Mouse (Mus musculus) granulocyte monocyte progenitor cell, adult 5-6 weeks (primary cell): ENCODE data around the gene Rasgrp2. TPM values are rescaled to one million over a fixed set of nuclear protein-coding genes. Genes with fewer than 3 reads are reported as not detected.

Experiments
- ATAC-seq: replicated peaks from 2 replicates; pipeline ENCODE4 v1.8.0; 2016; ENCODE audit warnings: mild to moderate bottlenecking, moderate TSS enrichment, inconsistent platforms; ENCODE audit not compliant: poor library complexity, severe bottlenecking
- total RNA-seq, 2 experiments: library from RNA; stranded (forward) in 1 of 2; stranded (reverse) in 1 of 2; fragments of 200-712, 200-1000 nt in 1 of 2; fragments of >200 nt in 1 of 2; fragmentation: Nextera tagmentation in 1 of 2; gene quantifications; 2 replicates each; pipeline ENCODE4 v1.2.3; 2014 to 2017

Rasgrp2 gene
- total RNA-seq (2014; fragmentation: Nextera tagmentation) (279 and 345 TPM in 2 replicates), total RNA-seq (2017) (308 and 310 TPM in 2 replicates)

DNA sequence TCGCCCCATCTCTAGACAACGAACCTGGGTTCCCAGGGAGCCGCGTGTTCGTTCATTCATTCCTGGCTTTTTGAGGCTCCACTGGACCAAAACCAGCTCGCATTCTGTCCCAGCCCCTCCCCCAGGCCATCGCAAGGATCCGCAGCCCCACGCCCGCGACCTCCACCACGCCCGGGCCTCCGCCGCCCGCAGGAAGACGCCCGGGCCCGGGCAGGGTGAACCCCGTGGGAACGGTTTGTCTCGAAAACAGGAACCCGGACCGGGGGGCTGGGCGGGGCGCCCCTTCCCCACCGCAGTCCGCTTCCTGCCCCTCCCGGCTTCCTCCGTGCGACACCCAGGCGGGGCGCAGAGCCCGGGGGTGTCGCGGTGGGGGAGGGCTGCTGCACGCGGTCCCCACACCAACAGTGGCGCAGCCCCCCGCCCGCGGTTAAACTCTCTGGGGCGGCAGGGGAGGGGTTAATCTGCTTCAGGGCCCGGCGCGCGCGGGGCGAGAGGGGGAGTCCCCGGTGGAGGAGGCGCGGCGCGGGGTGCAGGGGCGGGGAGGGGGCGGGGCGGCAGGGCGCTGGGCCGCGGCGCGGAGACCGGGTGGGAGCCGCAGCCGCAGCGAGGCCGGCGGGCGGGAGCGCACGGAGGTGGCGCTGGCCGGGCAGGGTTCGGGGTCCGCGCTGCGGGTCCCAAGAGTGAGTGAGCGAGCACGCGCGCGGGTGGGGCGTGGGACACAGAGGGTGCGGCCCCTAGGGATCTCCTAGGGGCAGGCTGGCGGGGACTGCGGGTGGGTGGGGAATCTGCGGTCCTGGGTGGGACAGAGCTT is at the start of gene Rasgrp2:
Gene Rasgrp2, plus strand, starts transcription at position 56 of the 811 bp plus-strand sequence.
- ATAC-seq = peak; percentile 40

DNA sequence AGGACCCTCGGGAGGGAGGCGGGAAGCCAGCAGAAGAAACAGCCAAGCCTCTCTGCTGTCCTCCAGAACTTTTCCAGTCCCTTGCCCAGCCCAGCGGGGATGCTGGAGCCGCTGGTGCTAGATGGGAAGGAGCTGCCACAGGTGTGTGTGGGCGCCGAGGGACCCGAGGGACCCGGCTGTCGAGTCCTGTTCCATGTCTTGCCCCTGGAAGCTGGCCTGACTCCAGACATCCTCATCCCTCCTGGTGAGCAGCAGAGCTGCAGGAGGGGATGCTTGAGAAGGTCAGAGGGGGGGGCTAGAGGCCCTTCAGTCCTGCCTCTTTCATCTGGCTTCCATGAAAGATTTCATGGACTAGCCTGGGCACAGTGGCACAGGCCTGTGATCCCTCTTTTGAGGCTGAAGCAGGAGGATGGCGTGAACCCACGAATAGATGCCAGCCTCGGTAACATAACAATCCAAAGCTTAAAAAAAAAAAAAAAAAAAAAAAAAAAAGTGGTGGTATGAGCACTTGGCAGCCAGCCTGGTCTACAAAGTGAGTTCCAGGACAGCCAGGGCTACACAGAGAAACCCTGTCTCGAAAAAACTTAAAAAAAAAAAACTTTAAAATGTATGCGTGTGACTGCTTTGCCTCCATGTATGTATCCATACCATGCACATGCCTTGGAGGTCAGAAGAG is 47.6 kb upstream of the Rasgrp2 start:
- ATAC-seq = no peak

- ATAC-seq = peak; percentile 53
Measured at GRCm38 (mm10) chr19:6352107-6352505, 47.0 kb upstream of the Rasgrp2 start.

GRCm38 (mm10) chr19:6354030-6354429 is 45.1 kb upstream of the Rasgrp2 start:
- ATAC-seq = no peak

GRCm38 (mm10) chr19:6361291-6361690 is 37.8 kb upstream of the Rasgrp2 start:
- ATAC-seq = no peak

DNA sequence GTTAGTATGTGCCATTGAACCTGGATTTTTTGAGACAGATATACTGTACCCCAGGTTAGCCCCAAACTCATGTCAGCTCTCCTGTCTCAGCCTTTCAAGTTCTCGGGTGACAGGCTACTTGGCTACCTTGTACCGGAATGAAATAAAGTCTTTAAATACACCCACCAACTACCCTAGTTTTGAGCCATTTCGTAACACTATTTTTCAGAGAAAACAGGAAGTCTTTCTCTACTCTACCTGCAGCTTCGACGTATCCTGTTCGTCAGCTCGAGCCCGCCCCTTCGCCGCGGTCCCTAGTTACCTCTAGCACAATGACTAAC is 36.1 kb upstream of the Rasgrp2 start:
- ATAC-seq = no peak

DNA sequence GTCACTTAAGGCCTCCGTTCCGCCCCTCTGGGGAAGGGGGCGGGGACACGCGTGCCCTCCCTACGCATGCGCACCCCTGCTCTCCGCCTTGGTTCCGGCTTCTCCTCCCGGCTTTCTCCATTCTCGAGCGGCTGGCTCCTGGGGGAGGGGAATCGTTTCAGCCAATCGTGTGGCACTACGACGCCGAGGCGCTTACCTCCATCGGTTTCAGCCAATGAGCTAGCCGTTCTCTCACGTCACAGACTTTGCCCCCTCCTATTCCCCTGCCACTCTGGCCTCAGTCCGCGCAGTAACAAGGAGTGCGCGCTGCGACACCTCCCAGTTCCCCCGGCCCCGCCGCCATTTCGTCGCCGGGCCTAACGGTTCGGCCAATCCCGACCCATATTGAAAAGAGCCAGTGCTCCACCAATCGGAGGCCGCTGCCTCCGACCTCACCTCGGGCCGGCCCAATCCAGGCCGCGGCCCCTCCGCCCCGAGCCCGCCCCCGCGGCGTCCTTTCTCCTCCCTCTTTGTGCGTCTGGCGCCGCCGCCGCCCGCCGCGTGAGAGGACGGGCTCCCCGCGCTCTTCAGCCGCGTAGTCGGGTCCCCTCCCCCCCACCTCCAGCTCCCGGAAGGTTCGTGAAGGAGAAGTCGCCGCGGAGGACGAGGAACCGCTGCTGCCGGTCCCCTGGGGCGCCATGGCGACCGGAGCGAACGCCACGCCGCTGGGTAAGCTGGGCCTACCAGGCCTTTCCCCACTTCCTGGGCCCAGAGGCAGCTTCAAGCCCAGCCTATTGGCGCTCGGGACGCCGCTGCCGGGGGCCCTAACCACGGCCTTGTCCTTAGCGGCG is 35.5 kb upstream of the Rasgrp2 start, which contains the start of gene Sf1:
Gene Sf1, plus strand, starts transcription at position 280 of the 830 bp plus-strand sequence.
- ATAC-seq = peak; percentile 84

DNA sequence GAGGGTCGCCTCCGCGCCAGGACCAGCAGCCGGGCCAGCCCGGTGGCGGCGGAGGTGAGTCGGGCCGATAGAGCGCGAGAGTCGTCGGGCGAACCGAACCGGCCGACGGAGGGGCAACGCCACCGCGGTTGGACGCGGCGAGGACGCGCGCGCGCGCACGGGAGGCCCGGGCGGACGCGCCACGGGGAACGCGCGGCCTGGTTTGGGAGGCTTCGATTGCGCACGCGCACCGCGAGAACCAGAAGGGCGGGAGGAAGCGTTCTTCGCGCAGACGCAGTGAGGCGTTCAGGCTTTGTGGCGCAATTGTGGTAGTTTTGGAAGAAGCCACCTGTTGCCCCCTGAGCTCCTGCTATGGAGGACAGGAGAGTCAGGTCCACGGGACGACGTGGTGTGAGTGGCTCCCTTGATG is 34.8 kb upstream of the Rasgrp2 start:
- peak; percentile 26 for ATAC-seq

DNA sequence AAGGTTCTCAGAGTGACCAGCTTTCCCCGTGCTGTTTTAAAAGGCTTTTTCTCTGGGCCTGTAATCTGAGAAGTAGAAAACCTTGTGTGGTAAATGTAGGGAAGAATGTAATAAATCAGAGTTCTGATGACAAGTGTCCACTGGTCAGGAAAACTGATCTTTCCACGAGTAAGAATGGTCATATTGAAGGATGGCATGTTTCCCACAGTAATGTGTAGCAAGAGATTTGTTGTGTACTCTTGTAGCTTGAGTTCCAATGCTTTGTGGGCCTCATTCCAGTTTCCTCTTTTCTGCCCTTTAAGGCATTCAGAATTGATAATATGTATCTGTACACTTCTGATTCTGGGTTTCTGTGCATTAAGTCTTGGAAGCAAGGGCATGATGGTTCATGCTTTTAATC is 34.3 kb upstream of the Rasgrp2 start:
- no peak for ATAC-seq

DNA sequence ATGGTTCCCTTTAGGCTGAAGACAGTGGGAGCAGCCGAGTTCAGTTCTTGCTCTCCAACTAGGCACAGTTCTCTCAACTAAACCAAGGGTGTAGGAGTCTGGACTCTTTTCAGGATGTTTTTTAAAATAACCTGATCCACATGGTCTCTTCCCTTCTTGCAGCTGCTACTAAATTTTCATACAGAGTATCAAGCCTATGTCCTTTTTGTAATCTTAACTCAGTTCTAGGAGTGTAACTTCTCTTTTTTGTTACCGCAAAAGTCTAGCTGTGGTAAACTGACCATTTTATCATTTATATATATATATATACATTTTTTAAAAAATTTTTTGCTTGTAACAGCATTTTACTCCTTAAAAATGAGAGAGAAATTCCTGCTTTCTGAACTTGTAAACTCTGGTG is 29.0 kb upstream of the Rasgrp2 start:
- ATAC-seq = no peak

DNA sequence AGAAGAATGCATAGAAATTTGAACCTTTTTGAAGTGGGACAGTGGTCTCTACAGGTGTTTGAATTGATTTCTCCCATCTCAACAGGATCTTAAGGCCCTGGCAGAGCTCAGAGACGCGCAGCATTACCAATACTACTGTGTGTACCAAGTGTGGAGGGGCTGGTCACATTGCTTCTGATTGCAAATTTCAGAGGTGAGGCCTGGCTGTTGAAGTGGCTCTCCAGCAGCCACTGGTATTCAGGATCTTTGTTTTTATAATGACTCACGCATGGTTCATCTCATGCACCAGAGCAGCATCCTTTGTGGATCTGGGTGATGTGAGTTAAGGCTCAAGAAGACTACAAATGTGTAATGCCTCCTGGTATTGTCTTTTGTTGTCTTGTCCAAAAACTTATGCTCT is 26.7 kb upstream of the Rasgrp2 start:
- ATAC-seq = no peak

DNA sequence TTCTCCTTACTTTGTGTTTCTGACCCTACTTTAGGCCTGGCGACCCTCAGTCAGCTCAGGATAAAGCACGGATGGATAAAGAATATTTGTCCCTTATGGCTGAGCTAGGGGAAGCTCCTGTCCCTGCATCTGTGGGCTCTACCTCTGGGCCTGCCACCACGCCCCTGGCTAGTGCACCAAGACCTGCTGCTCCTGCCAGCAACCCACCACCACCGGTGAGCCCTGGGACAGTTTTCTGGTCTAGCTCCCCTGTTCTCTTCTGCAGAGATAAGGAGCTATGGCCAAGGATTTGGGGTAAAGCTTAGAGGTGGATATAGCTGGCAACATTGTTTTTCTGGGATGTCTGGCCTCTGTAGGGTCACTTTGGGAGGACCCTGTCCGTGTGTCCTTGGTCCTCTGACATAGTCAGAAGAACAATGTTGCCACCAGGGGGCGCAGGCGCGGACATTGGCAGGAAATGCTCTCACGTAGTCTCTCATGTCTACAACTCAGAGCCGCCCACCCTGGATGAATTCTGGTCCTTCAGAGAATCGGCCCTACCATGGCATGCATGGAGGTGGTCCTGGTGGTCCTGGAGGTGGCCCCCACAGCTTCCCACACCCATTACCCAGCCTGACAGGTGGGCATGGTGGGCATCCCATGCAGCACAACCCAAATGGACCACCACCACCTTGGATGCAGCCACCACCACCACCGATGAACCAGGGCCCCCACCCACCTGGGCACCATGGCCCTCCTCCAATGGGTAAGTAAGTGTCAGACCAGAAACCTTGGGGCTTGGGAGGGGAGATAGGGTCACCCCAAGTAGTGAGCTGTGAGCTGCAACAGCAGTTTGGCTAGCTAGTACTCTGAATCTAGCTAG is 25.4 kb upstream of the Rasgrp2 start:
- ATAC-seq = peak; percentile 42

GRCm38 (mm10) chr19:6374571-6374970 is 24.6 kb upstream of the Rasgrp2 start:
- ATAC-seq = no peak

- 0 out of 2 replicates have a peak, but pooled peaks have one; percentile 2 for ATAC-seq
Measured at GRCm38 (mm10) chr19:6375423-6376254, 23.5 kb upstream of the Rasgrp2 start.

GRCm38 (mm10) chr19:6376255-6376564 is 22.9 kb upstream of the Rasgrp2 start:
- ATAC-seq = peak; percentile 30

- no peak for ATAC-seq
Measured at GRCm38 (mm10) chr19:6376643-6377042, 22.5 kb upstream of the Rasgrp2 start.

GRCm38 (mm10) chr19:6377327-6378040 is 21.7 kb upstream of the Rasgrp2 start:
- no peak for ATAC-seq

DNA sequence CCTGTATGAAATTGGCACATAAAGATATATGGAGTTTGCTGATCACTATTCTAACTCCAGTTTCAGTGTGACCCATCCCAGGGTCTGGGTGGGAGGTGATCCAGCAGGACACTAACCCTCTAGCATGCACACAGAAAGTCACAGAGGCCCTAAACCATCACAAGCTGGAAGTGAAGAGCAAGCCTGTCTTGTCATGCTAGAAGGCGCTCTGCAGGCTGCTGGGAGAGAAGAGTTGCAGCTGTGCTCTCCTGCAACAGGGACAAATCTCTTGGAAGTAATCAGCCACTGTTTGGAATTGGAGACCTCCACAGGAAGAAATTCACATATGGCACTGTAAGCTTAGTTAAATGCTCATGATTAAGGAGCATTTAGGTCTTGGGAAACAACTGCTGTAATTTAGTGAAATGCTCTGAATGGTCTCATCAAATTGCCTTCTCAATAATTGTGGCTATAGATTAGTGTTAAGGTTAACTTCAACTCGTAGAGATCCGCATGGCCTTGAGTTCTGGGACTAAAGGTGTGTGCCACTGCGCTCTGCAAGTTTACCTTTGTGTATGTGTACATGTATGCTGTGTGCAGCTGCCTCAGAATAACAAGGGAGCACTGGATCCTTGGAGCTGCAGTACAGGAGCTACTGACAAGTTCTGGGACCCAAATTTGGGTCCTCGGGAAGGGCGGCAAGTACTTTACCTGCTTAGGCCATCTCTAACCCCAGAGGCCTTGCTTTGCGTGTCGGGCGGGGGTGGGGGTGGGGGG is 18.6 kb upstream of the Rasgrp2 start:
- no peak for ATAC-seq
